Mouse (Mus musculus): ENCODE measurements around the gene Nqo2.

GRCm38 (mm10) chr13:33952075-33952449, 12.4 kb upstream of the Nqo2 start:
- TF ChIP-seq MAX (IDR thresholded peaks at IDR 0.05; ENCODE audit: low read depth) (no peak), CEBPB (IDR thresholded peaks at IDR 0.05; ENCODE audit: insufficient read depth, poor library complexity, severe bottlenecking) (no peak), POLR2A (IDR thresholded peaks at IDR 0.05; ENCODE audit: insufficient read length, low read depth) (no peak), MYOD1 (IDR thresholded peaks at IDR 0.05; ENCODE audit: control insufficient read depth in 1 of 3, insufficient read length in 2 of 3, low read depth in 2 of 3) (no peak), POLR2AphosphoS2 (IDR thresholded peaks at IDR 0.05; ENCODE audit: insufficient read length, low read depth) (no peak), E2F4 (IDR thresholded peaks at IDR 0.05; ENCODE audit: insufficient read depth) (no peak)

Measured in myocyte (in vitro differentiated cells).